Mouse (Mus musculus) embryonic fibroblast, embryonic 13.5 days (primary cell): ENCODE results near the gene Radil.

Source experiments
- CTCF ChIP-seq: IDR thresholded peaks from 2 replicates; pipeline ENCODE4 v1.5.1; 2011; ENCODE audit warnings: mild to moderate bottlenecking, control low read depth, low read length, moderate library complexity, borderline replicate concordance; ENCODE audit not compliant: insufficient read depth
- POLR2A ChIP-seq: IDR thresholded peaks from 2 replicates; pipeline ENCODE4 v1.6.1; 2011; ENCODE audit warnings: low read depth, mild to moderate bottlenecking, control low read depth, low read length, moderate library complexity

DNA sequence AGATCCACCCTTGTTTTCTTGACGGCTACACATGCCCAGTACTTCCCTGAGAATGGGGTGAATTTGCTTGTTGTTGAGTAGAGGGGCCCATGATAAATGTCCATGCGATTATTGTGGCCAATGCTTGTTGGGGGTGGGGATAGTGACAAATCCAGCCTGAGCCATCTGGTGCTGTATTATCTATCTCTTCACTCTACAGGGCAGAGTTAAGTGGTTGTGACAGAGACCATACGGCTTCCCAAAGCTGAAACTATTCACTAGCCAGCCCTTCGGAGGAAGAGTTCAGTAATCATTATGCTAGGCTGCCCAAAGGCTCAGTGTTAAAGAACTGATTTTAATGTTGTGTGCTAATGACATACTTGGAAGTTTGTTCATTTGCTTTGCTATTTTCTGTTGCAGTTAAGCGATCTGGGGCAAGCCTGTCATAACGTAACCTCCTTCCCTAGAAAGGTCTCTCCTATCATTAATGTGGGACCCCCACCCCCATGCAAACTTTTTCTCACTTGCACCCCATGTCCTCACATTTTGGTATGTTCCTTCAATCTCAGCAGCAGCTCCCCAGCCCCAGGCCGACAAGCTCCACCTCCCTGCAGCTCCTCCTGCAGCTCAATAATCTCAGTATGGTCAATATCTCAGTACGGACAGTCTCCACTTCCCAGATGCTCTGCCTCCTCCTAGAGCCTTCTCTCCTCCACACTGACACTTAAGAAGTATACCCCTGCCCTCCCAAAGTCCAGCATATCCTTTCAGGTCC, 26.0 kb downstream of the Radil start:
- TF ChIP-seq CTCF: no peak
- TF ChIP-seq POLR2A: no peak
